Mouse (Mus musculus) kidney, adult 11 months (tissue): ENCODE measurements around the gene Gm20896.
"Not testable (repeated sequence)": the region's sequence is repeated elsewhere in the genome, so short reads cannot be mapped to it uniquely, and the experiment has no call there.

Experiments used
- DNase-seq: peaks from one replicate; pipeline ENCODE4 v3.0.0; 2022

Gm20896 gene

DNA sequence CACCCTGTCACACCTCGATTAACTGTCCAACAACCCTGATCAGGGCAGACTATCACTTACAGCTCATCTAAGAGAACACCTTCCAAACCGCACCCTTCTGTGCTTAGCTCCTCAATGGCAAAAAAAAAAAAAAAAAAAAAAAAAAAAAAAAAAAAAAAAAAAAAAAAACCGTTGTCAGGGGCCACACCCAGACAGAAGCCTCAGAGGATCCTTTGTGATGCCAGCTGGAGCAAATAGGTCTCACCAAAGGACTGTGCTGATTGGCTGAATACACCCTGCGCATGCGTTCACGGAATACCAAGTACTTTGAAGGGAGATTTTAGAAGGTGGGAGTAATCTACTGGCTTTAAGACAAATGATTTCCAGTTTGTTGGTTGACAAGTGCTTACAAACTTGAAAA, at the start of gene Gm20896:
Gene Gm20896, minus strand, starts transcription at position 101 of the 400 bp plus-strand sequence.
- DNase-seq, result not testable (repeated sequence)
